Mouse (Mus musculus) bone marrow, adult 2 months (tissue): ENCODE measurements around the gene BC051019.

Experiments used
- CTCF ChIP-seq: fragments of 200-500 bp; IDR thresholded peaks from 2 replicates; pipeline ENCODE4 v1.5.1; 2011; ENCODE audit warnings: low read length, control low read depth; ENCODE audit not compliant: control insufficient read depth, insufficient read depth
- POLR2A ChIP-seq: fragments of 200-500 bp; IDR thresholded peaks from 2 replicates; pipeline ENCODE4 v1.6.1; 2011; ENCODE audit warnings: low read depth, mild to moderate bottlenecking, control low read depth, low read length, borderline replicate concordance; ENCODE audit not compliant: control insufficient read depth

DNA sequence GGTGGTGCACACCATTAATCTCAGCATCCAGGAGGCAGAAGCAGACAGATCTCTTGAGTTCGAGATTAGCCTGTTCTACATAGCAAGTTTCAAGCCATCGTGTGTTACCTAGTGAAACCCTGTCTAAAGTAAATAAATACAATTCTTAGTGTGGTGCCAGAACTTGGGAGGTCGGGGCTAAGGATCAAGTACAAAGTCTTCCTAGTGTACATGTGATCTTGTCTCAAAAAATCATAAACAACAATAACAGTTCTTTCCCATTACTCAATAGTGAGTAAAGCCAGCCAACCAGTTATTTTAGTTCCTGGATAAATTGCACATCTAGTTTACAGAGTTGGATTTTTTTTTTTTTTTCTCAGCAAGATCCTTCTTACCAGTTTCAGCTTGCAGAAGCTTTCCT, 19.2 kb downstream of the BC051019 start:
- TF ChIP-seq POLR2A (no peak), CTCF (no peak)
